Mouse (Mus musculus) A20 (cell line): ENCODE measurements around the gene Mtx1.

ENCODE experiments used
- DNase-seq: peaks from one replicate; pipeline ENCODE4 v3.0.0-alpha.2; 2011; ENCODE audit warnings: low read depth, low spot score

Mtx1 gene

GRCm38 (mm10) chr3:89226900-89227299 lies at the start of gene Mtx1:
Mtx1 (minus strand) TSS chr3:89227088.
- no peak for DNase-seq

GRCm38 (mm10) chr3:89276061-89276460 lies 49.2 kb upstream of the Mtx1 start:
- DNase-seq, result no peak

DNA sequence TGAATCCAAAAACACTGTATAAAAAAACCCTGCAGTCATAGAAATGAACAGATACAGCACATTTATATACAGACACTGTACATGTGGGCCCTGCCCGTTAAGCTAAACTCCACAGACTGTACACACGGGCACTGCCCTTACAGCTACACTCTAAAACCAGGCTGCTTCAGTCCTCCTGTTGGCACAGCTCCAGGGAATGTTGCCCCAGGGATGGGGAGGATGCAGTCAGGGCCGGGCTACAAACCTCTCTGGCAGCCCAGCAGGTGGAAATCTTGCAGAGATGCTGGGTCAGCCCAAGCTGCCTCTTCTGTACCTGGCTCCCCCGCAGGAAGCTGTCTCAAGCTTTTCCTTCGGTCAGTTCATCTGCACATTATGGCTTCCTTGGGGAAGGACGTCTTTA lies 44.9 kb upstream of the Mtx1 start:
- no peak for DNase-seq

DNA sequence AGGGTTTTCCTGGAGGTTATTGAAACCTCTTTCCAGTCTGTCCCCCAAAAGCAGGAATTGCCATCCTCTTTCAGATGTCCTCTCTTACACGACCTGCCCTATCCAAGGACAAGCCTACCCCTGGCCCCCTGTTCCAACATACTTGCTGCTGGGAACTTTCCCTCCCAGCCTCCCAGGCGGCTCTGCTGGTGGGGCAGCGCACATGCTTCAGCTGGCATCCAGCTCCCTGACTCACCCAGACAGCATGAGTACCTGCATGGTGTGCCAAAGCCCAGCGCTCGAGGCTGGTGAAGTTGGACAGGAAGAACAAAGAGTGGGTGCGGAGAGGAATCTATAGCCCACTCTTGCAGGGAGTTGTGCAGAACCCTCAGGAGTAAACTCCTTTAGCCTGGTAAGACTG lies 44.0 kb upstream of the Mtx1 start:
- no peak for DNase-seq

- DNase-seq, result peak; percentile 85
Observed at GRCm38 (mm10) chr3:89270051-89270755, 43.3 kb upstream of the Mtx1 start, which contains the start of gene Slc50a1. Slc50a1 (minus strand) TSS chr3:89270570.

DNA sequence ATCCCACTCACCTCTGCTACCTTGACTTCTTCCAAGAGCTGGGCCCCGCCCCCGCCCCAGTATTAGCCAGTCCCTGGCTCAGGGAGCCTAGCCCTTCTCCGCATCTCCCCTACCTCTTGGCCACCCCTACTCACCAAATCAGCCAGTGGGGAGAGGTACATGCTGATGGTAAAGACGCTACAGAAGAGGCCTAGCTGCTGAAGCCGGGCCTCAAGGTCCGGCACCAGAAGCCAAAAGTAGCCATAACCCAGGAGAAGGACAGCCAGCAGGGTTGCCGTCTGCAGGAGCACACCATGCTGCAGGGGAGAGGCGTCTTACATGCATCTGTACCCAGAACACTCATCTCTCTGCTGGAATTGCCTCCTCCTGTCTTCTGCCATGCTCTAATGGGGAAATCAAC lies 42.0 kb upstream of the Mtx1 start:
- no peak for DNase-seq

DNA sequence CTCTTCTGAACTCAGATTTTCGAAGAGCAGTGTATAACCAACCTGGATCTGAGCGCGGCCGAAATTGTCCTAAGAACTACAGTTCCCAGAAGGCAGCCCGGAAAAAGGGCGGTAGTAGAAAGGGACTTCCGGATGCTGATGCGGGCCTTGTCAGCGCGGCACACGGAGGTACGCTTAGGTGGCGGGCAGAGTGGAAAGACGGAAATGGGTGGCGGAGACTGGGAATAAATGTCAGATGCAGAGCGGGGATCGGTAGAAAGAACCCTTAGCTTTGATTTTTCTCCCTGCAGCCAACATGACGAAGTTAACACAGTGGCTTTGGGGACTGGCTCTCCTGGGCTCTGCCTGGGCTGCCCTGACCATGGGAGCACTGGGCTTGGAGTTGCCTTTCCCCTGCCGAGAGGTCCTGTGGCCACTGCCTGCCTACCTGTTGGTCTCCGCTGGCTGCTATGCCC lies 39.6 kb upstream of the Mtx1 start:
- peak; percentile 90 for DNase-seq

DNA sequence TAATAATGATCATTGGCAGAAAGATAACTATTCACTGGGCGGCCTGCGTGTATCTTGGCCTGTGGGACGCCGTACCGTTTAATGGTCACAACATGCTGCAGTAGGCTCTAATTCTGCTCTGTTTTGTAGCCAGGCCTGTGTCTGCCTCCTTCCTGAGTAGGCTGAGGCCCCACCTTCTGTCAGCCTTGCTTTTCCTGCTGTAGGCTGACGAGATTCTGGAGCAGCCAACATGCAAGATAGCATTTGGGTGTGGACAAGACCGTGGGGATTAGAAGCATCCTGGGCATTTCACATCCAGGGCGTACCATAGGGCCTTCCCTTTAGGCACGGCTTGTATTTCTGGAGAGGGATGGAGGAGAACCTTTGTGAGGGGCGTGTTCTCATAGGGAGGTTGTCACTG lies 35.5 kb upstream of the Mtx1 start:
- DNase-seq, result no peak

- DNase-seq, result no peak
Observed at GRCm38 (mm10) chr3:89260211-89260610, 33.3 kb upstream of the Mtx1 start.

DNA sequence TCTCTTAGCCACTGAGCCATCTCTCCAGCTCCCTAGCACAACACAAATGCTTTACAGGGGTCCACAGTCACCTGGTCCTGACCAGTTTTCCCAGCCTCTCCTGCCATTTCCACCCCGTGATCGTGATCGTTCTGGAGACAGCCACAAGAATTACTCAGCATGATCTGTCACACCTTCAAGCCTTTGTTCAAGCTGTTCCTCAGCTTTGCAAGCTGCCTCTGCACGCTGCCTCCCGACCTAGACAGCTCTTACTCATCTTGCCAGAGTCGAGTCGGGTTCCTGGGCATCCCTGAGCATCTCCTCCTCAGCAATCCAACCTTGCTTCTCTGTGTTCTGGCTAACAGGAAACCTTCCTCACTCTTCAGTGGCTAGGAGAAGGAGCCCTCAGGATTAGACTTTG lies 32.2 kb upstream of the Mtx1 start, which contains the start of gene Dpm3:
Gene Dpm3 (plus strand): TSS at position 283 of the 400 bp plus-strand sequence.
- DNase-seq, result no peak

GRCm38 (mm10) chr3:89256177-89256576 lies 29.3 kb upstream of the Mtx1 start:
- DNase-seq, result no peak

DNA sequence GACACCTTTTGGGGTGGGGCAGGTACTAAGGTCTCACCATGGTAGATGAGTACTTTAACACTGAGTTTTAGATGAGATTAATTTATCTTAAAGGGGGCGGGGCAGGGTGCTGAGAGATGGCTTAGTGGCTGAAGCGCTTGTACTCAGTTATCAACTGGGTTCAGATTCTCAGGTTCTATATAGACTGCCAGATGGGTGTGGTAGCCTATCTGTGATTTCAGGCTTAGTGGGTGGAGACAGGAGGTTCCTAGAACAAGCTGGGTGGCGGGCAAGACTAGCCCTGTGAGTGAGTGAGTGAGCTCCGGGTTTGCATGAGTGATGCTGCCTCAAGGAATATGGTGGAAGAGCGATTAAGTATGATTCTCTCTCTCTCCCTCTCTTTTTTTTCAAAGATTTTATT lies 28.1 kb upstream of the Mtx1 start:
- DNase-seq, result no peak

DNA sequence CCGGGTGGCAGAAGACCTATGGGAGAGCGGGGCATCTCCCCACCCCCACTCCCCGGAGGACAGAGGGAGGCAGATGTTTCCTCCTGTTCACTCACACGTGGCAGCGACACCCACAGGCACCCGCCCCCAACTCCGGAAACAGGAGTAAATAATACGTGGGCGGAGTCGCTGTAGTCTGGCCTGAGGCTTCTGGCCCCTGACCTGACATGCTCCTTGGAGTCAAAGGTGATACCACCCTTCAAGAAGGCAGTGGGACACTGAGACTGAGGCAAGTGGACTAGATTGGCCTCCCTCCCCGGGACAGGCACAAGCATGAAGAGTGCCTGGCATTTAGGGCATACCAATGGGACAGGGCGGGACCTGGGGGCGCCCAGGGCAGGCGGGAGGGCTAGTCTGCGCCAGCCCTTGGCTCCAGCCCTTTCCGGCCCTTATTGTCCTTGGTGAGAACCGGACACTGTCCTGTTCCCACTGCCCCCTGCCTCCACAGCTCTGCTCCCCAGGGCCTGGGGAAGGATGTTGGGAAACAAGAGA lies 24.5 kb upstream of the Mtx1 start:
- peak; percentile 94 for DNase-seq

DNA sequence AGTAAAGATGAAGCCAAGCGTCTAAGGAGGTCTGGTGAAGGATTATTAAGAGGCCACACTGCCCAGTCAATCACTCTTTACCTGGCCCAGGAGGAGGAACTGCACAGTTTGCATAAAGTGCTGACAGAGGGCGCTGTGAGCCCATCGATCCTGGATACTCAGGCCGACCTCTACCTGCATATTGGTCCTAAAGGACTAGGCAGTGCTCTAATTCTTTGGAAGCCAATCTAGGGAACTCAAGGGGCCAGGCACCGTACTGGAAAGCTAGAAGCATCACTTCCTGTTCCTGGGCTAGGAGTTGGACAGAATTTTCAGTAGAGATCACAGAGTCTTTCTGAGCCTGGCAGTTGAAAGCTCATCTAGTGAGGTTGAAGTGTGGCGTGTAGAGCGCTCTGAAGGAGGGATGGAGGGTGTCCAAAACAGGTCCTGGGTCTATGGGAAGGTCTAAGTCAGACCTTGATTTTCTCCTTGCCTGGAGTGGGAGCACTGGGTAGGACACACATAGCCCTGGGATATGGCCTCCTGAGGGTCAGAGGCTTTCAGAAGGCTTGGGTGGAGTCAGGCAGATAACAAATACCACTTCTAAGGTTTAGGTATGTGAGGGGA lies 23.6 kb upstream of the Mtx1 start:
- DNase-seq, result peak; percentile 87

GRCm38 (mm10) chr3:89247466-89247865 lies 20.6 kb upstream of the Mtx1 start:
- DNase-seq, result peak; percentile 10

DNA sequence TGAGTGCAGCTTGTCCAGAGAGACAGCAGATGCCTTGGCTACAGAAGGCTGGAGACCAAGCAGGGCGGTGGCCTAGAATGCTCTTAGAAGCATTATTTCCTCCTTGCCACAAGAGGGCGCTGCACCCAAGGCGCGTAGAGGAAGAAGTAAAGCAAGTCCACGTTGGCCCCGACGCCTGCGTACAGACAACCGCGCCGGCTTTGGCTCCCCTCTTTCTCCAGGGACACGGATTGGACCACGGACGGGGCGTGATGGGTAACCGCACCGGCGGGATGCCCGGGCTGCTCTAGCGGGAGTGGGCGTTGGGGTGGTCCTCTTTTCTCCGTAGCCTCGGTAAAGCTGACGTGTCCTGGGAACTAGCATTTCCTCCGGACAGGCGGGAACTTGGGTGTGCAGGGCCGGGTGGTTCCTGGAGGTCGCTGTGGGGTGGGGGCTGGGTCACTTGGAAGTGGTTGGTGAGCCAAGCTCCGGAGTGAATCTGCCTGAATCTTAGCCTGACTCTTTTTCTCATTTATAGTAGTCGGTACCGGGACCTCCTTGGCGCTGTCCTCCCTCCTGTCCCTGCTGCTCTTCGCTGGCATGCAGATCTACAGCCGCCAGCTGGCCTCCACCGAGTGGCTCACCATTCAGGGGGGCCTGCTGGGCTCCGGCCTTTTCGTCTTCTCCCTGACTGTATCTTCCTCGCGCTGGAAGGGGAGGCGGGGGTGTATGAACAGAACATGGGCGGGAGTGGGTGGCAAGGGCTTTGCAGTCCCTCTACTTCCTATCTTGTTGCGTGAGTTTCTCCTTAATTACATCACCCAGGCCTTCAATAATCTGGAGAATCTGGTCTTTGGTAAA lies 19.6 kb upstream of the Mtx1 start, which contains the start of gene Trim46:
Gene Trim46 (minus strand): TSS at position 49 of the 840 bp plus-strand sequence.
- DNase-seq, result peak; percentile 94

- DNase-seq, result peak; percentile 92
Observed at GRCm38 (mm10) chr3:89245688-89246171, 18.8 kb upstream of the Mtx1 start, which contains the start of gene Krtcap2. Krtcap2 (plus strand) TSS chr3:89245966.

DNA sequence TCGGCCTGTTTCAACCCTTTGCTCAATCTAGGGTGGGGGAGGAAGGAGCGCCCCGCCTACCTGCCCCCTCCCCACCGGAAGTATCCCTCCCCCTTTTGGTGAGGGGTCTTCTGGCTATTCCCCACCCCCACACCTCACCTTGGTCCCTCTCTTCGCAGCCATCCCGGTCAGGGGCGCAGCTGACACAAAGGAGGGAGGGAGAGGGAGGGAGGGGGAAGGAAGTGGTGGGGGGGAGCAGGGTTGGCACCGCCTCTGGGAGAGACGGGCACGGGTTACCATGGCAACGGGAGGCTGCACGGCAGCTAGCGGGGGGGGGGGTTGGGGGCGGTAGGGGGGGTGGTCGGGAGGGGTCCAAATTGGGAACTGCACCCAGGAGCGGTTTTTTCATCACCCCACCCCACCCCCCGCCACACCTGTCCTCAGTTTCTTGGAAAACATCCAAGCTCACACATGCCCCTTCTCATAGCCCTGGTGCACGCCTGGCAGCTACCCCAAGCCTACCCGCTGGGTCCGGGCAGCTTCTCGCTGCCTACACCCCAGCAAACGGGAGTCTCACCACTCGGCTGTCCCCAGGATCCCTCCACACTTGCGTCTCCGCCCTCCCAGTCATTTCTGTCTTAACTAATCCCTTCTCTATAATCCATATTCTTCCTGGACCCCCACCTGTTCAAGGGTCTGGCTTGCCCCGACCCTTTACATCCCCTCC lies 18.2 kb upstream of the Mtx1 start:
- peak; percentile 80 for DNase-seq

DNA sequence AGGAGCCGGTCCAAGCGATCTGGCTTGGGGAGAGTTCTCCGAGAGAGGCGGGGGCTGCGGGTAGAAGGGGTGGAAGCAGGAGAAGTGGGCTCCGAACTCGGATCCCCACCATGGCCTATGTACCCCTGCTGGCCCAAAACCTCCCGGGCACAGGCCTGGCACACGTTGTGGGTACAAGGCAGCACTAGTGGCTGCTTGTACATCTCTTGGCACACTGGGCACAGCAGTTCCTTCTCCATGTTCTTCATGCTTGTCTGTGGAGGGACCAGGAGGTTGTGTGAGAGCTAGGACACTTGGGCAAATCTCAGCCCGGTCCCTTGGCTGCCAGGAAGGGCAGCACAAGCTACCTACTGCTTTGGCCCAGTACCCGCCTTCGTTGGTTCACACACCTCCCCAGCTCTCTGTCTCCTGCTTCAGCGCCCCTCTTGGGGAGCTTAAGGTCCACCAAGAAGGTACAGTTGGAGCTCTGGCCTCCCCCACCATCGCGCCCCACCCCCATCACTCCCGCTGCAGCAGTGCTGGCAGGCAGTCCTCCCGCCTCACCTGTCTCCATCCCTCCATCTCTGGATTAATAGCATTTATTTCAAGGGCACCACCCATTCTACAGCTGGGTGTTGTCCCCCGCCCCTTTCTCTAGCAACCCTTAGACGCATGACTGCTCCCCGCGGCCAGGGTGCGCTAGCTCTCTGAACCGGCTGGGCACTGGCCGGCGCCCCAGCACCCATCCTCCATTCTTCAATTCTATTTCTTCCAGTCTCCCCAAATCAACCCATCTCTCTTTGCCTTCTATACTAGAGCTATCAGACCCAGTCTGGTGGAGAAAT lies 17.5 kb upstream of the Mtx1 start:
- DNase-seq, result peak; percentile 83

GRCm38 (mm10) chr3:89243609-89244008 lies 16.7 kb upstream of the Mtx1 start:
- DNase-seq, result peak; percentile 53
